Mouse (Mus musculus) adipocyte (in vitro differentiated cells): ENCODE measurements around the gene Gm28308.

Experiments used
- DNase-seq: peaks from one replicate; pipeline ENCODE4 v3.0.0-alpha.2; 2016; ENCODE audit warnings: low spot score

The Gm28308 gene

GRCm38 (mm10) chr6:52205221-52205620 is 7.9 kb downstream of the Gm28308 start:
- no peak for DNase-seq

DNA sequence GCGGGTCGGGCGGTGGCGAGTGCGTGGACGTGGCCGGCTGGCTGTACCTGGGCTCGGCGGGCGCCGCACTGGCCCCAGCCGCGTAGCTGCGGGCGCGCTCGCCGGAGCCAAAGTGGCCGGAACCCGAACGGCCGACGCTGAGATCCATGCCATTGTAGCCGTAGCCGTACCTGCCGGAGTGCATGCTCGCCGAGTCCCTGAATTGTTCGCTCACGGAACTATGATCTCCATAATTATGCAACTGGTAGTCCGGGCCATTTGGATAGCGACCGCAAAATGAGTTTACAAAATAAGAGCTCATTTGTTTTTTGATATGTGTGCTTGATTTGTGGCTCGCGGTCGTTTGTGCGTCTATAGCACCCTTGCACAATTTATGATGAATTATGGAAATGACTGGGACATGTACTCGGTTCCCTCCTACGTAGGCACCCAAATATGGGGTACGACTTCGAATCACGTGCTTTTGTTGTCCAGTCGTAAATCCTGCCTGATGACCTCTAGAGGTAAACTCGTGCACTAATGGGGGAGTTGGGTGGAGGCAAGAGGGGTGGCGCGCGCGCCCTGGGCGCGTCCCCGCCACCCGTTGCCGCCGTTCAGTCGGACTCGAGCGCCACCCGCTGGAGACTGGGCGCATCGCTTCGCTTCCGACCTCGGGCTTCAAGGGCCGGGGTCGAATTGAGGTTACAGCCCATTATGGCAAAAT is 8.9 kb downstream of the Gm28308 start, which contains the start of gene Hoxa5:
Gene Hoxa5, minus strand, starts transcription at position 538 of the 703 bp plus-strand sequence.
- DNase-seq, result peak; percentile 90

DNA sequence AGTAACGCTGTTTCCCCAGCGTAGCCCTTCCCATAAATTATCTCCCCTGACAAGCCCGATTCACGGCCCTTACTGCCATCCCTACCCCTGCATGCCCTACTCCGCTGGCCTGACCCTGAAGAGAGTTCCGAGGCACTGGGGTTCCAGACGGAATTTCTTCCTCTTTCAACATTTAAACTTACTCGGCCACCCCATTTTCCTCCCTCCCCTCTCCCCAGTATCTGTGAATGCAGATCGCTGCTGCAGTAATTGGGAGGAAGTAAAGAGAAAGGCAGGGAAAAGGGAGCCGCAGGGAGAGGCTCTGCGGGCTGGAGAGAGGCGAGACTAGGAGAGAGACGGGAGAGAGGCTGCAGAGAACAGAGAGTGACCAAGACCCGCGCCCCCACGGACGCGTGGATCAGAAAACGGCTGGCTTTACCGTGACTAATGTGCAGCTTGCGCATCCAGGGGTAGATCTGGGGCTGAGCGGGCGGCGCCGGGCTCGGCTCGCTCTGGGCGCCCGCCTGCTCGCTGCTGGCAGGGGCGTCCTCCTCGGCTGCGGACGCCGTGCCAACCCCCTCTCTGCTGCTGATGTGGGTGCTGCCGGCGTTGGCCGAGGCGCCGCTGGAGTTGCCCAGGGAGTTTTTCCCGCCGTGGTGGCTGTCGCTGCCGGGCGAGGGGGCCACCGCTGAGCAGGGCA is 9.6 kb downstream of the Gm28308 start:
- peak; percentile 34 for DNase-seq

DNA sequence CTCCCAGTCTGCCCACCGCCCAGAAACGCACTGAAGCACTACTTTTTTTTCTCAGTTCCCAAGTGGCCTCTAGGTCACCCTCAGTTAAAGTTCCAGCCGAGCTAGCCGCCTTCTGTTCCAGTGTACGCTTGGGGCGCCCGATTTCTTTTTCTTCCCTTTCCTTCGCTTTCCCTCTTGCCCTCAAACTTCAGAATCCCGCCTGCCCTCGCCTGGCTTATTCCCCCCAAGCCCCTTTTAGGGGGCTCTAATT is 10.1 kb downstream of the Gm28308 start:
- DNase-seq, result no peak

DNA sequence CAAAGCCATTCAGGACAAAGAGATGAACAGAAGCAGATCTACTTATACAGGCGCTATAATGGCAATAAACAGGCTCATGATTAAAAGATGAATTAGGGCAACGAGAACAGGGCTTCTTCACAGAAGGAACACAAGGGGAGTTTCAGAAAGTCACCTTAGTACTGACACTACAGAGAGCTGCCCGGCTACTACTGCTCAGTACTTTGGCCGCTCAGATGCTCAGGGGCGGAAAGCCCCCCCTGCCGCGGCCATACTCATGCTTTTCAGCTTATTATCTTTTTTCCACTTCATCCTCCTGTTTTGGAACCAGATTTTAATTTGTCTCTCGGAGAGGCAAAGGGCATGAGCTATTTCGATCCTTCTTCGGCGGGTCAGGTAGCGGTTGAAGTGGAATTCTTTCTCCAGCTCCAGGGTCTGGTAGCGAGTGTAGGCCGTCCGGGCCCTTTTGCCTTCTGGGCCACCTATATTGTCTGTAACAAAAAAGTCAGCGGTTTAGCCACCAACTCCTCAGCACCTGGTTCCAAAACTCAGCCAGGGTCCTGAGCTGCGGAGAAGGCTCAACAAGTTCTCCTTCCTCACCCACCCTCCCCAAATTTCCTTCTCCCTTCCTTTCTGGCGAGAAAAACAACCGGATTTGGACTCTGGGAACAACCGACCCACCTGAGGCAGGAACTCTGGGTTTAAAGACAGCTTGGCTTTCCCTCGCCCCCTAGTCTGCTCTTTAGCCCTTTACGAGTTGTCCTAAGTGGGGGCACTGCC is 10.6 kb downstream of the Gm28308 start:
- no peak for DNase-seq

- DNase-seq, result no peak
These were observed 11.9 kb downstream of the Gm28308 start for GRCm38 (mm10) chr6:52201269-52201668.

- DNase-seq, result no peak
These were observed 12.3 kb downstream of the Gm28308 start for GRCm38 (mm10) chr6:52200751-52201250.

DNA sequence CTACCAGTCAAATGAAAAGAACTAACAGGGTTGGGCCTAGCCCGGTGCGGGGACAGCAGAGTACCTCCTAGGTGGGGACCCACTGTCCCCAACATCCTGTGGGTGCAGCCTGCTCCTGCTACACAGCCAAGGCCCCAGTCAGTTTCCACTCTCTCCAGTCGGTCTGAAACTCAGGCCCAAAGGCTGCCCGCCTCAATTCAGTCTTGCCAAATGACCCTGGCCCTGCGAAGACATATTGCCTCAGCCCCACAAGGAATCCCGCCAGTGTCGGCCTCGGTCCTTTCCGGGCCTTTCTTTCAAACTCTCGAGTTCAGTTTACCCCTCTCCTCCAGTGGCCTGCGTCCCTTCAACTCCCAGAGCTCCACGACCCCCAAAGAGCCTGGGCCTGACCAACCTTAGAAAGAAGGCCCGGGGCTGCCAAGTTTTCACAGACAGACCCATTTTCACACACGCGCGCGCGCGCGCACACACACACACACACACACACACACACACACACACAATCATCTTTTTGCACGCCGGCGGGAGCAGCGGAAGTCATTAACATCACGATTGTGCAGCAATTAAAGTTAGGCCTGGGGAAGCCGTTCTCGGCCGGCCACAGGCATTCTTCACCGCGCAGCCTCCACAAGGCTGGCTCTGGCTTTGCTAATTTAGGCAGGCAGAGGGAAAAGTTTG is 12.9 kb downstream of the Gm28308 start:
- DNase-seq, result no peak

- peak; percentile 82 for DNase-seq
These were observed 15.9 kb downstream of the Gm28308 start for GRCm38 (mm10) chr6:52197271-52197670.

GRCm38 (mm10) chr6:52196811-52197210 is 16.3 kb downstream of the Gm28308 start:
- DNase-seq, result no peak

GRCm38 (mm10) chr6:52194690-52195089 is 18.4 kb downstream of the Gm28308 start:
- DNase-seq, result no peak

DNA sequence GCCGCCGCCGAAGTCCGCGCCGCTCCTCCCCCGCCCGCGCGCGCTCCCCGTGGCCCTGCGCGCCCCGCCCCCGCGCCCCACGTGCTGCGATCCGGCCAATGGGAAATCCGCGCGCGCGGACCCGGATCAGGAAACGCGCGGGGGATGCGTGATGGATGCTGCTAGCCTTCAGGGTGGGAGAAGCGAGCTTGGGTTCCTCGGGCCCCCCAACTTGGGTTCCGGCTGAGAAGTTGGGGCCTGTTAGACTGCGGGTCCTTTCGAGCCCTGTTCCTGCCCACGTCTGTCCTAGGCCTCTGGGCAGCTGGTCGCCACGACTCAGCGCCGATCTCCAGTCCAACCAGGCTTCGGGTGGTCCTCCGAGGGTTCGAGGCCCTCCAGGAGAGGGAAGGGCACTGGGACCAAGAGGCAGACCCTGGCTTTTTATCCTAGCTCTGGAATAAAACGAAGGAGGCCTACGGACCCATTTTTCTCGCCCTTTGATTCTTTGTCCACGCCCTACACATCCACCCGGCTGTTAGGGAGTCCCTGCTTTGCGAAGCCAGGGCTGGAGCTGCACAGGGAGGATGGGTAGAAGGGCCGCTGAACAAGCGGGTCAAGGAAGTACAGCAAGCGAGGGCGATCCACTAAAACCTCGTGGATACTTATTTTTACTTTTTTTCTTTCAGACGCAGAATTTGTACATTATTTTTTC is 21.1 kb downstream of the Gm28308 start:
- DNase-seq, result peak; percentile 85

DNA sequence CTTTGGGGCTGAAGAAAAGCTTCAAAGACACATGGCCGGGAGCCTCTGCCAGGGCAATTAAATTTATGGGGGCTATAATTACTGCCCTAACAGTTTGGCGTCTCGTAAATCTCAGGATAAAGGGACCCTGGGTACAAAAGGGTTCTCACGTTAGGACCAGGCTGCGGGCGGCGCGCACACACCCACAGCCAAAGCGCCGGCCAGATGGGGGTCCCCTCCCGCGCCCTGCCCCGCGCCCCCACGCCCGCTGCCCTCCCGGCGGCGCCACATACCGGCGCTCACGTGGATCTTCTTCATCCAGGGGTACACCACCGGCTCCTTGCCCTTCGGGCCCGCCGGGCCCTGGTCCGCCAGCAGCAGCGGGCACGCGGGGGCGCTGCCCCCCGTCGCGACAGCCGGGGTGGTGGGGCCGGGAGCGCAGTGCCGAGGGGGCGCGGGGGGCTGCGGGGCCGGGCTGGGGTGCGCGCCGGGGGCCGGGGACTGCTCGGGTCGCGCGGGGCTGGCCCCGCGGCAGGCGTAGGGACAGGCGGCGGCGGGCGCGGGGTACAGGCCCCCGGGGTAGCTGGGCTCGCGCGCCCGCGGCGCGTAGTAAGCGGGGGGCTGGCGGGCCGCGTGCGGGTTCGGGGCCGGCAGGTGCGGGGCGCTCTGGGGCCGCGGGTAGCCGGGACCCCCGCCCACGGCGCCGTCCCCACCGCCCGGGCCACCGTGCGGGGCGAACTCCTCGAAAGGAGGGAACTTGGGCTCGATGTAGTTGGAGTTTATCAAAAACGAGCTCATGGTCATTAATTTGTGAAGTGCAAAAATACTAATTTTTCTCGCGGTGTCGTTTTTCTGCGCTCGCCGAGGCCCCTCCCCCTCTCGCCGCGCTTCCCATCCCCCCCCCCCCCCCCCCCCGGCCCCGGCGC is 22.0 kb downstream of the Gm28308 start, which contains the start of gene Hoxa4:
Gene Hoxa4, minus strand, starts transcription at position 848 of the 905 bp plus-strand sequence.
- DNase-seq, result no peak

DNA sequence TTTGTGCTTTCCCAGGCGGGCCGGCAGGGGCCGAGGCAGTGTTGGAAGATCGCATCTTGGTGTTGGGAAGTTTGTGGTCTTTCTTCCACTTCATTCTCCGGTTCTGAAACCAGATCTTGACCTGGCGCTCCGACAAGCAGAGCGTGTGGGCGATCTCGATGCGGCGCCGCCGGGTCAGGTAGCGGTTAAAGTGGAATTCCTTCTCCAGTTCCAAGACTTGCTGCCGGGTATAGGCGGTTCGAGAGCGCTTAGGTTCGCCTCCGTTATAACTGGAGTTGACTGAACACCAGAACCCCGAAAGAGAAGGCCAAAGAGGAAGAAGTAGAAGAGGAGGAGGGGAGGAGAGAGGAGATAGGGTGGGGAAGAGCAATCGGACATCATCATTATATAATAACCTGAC is 22.7 kb downstream of the Gm28308 start:
- DNase-seq, result no peak

- no peak for DNase-seq
These were observed 23.2 kb downstream of the Gm28308 start for GRCm38 (mm10) chr6:52189909-52190308.

DNA sequence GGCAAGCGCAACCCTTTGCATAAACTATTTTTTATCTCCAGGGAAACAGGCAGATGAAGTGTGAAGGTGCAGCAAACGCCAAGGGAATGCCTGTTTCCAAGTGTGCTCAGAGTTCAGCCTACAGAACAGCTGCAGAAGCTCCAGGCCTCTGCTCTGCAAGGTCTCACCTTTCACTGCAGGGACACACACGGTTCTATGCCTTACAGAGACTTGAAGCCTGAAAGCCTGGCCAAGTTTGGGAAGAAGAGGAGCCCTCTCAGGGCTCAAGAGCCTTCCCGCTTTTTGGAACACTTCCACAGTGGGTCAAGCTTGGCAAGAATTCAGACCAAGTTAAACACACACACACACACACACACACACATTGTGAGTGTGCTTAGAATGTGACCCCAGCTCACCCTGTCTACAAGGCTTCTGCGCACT is 24.0 kb downstream of the Gm28308 start:
- DNase-seq, result peak; percentile 95

GRCm38 (mm10) chr6:52186500-52186899 is 26.6 kb downstream of the Gm28308 start:
- DNase-seq, result no peak

DNA sequence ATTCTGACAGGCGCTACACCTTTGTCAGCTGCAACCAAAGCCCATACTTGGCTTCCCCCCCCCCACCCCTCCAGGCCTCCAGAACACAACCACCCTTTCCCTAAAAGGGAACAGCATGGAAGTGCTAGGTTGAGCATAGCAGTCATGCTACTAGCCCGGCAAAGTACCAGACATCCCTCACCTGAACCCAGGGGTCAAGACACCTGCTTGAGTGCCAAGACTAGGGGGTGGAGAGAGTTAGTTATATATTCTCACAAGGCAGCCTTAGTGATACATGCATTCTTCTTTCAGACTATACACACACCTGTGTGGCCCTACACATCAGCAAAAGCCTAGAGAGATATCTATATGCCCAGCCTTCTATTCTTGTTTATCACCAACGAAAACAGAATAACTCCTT is 27.3 kb downstream of the Gm28308 start:
- DNase-seq, result no peak

DNA sequence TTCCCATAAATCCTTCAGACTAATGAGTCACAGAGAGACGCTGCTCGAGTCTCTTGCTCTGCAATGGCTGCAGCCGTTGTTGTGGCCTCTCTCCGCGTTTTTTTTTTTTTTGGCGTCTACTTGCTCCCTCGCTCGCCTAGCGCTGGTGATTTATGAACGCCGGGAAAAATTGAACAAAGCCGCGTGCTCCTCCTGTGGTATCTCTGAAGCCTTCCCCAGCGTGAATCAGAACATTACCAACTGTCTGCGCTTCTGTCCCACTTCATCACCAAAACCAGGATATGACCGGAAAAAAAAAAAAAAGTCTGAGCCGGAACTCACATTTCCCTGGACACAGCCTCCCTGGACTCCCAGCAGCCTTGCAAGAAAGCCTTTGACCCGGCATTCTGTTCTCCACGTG is 27.9 kb downstream of the Gm28308 start:
- DNase-seq, result peak; percentile 85

GRCm38 (mm10) chr6:52184668-52185067 is 28.5 kb downstream of the Gm28308 start:
- DNase-seq, result peak; percentile 76
